Mouse (Mus musculus) embryonic fibroblast, embryonic 13.5 days (primary cell): ENCODE data around the gene Ifit1.

Source experiments
- CTCF ChIP-seq: IDR thresholded peaks from 2 replicates; pipeline ENCODE4 v1.5.1; 2011; ENCODE audit warnings: mild to moderate bottlenecking, control low read depth, low read length, moderate library complexity, borderline replicate concordance; ENCODE audit not compliant: insufficient read depth
- POLR2A ChIP-seq: IDR thresholded peaks from 2 replicates; pipeline ENCODE4 v1.6.1; 2011; ENCODE audit warnings: low read depth, mild to moderate bottlenecking, control low read depth, low read length, moderate library complexity

GRCm38 (mm10) chr19:34596811-34597210 lies 43.9 kb upstream of the Ifit1 start:
- TF ChIP-seq CTCF: no peak
- TF ChIP-seq POLR2A: no peak
